Mouse (Mus musculus): ENCODE measurements around the gene Gm2696. TPM values are rescaled to one million over a fixed set of nuclear protein-coding genes. Genes with fewer than 3 reads are reported as not detected.
"Not testable (repeated sequence)": the region's sequence is repeated elsewhere in the genome, so short reads cannot be mapped to it uniquely, and the experiment has no call there.

Gene Gm2696
- not detected in 2 replicates for polyA plus RNA-seq (2012)

DNA sequence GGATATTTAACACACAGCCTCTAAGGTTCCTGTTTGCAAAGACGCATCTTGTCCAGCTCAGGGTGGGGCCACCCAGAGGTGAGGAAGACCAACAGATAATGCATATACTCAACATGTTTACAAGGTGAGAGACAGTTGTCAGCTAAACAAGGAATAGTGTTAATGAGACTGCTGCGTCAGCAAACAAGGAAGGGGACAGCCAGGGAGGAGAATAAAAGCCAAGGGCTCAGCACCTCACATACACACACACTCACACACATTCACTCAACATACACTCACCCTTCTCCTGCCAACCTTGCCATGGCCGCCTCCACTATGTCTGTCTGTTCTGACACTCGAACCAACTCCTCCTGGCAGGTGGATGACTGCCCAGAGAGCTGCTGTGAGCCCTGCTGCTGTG is at the start of gene Gm2696:
Gene Gm2696, plus strand, starts transcription at position 301 of the 400 bp plus-strand sequence.
- no peak for TF ChIP-seq GATA1 (IDR thresholded peaks at IDR 0.05; ENCODE audit: low read length)

DNA sequence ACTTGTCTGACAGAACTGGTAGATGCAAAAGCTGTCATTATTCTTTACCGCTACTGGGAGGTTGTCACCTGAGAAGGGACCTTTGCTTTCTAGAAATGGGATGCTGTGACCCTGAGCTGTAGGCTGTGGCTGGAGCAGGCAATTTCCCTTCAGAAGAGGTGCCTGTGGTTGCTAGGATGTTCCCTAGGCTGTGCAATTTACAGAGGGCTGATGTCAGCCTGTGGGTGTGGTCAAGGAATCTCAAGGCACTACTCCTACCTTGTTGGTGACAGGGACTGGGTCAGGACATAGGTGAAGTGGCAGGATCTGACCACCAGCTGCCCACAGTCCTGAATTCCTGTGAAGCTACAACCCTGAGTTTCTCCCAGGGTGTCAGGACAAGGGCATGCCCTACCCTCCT is 44.8 kb upstream of the Gm2696 start:
- TF ChIP-seq GATA1 (IDR thresholded peaks at IDR 0.05; ENCODE audit: low read length): no peak

DNA sequence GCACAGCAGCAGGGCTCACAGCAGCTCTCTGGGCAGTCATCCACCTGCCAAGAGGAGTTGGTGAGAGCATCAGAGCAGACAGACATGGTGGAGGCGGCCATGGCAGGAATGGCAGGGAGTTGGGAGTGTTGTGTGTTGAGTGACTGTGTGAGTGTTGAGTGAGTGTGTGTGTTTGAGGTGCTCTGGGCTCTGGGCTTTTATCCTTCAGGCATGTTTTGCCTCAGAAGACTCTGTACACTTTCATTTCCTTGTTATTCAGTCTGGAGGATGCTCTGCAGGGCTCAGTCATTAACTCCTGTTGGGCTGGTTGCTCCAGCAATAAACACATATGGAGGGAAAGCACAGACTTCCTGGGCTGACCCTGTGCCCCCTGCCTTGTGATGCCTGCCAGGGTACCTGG is 43.3 kb upstream of the Gm2696 start, which contains the start of gene Gm3238:
Gene Gm3238, minus strand, starts transcription at position 101 of the 400 bp plus-strand sequence.
- not testable (repeated sequence) for TF ChIP-seq GATA1 (IDR thresholded peaks at IDR 0.05; ENCODE audit: low read length)

DNA sequence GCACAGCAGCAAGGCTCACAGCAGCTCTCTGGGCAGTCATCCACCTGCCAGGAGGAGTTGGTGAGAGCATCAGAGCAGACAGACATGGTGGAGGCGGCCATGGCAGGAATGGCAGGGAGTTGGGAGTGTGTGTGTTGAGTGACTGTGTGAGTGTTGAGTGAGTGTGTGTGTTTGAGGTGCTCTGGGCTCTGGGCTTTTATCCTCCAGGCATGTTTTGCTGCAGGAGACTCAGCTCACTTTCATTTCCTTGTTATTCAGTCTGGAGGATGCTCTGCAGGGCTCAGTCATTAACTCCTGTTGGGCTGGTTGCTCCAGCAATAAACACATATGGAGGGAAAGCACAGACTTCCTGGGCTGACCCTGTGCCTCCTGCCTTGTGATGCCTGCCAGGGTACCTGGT is 37.6 kb upstream of the Gm2696 start, which contains the start of gene Gm7138:
Gene Gm7138, minus strand, starts transcription at position 101 of the 400 bp plus-strand sequence.
- TF ChIP-seq GATA1 (IDR thresholded peaks at IDR 0.05; ENCODE audit: low read length): not testable (repeated sequence)

DNA sequence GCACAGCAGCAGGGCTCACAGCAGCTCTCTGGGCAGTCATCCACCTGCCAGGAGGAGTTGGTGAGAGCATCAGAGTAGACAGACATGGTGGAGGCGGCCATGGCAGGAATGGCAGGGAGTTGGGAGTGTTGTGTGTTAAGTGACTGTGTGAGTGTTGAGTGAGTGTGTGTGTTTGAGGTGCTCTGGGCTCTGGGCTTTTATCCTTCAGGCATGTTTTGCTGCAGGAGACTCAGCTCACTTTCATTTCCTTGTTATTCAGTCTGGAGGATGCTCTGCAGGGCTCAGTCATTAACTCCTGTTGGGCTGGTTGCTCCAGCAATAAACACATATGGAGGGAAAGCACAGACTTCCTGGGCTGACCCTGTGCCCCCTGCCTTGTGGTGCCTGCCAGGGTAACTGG is 32.0 kb upstream of the Gm2696 start, which contains the start of gene Gm3250:
Gene Gm3250, minus strand, starts transcription at position 101 of the 400 bp plus-strand sequence.
- not testable (repeated sequence) for TF ChIP-seq GATA1 (IDR thresholded peaks at IDR 0.05; ENCODE audit: low read length)

DNA sequence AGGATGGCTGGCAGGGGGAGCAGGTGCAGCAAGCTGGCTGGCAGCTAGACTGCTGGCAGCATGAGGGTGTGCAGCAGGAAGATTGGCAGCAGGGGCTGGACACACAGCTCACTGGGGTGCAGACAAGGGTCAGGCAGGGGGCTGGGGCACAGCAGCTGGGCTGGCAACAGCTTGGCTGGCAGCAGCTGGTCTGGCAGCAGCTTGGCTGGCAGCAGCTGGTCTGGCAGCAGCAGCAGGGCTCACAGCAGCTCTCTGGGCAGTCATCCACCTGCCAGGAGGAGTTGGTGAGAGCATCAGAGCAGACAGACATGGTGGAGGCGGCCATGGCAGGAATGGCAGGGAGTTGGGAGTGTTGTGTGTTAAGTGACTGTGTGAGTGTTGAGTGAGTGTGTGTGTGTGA is 26.6 kb upstream of the Gm2696 start, which contains the start of gene Gm7137:
Gene Gm7137, minus strand, starts transcription at position 325 of the 400 bp plus-strand sequence.
- not testable (repeated sequence) for TF ChIP-seq GATA1 (IDR thresholded peaks at IDR 0.05; ENCODE audit: low read length)

DNA sequence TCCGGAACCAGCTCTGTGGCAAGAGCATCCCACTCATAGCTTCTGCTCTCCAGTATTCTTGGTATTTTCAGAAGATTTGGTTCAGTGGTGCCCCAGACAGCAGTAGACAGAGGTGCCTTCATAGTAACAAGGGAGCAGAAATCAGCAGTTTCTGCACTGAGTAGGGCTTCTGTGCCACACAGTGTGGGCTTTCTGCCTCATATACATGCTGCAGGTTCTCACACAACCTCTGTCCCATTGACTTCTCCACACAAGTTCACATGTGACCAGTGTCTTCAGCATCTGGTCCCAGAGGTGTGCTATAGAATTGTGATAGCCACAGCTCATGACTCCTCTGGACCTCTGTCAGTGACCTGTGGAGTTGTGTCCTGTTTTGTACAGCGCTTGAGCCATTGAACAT is 25.9 kb upstream of the Gm2696 start:
- TF ChIP-seq GATA1 (IDR thresholded peaks at IDR 0.05; ENCODE audit: low read length): no peak

DNA sequence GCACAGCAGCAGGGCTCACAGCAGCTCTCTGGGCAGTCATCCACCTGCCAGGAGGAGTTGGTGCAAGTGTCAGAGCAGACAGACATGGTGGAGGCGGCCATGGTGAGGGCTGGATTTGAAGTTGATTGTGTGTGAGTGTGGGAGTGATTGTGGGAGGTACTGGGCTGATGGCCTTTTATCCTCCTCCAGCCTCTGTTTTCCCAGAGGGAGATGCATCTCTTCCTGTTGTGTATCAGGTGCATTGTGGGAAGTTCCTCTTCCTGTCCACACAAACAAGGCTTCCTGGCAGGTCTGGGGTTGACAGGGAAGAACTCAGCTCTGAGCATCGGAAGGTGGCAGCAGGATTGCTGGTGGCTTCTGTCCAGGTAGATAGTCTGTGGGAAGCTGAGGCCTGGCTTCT is 19.5 kb upstream of the Gm2696 start, which contains the start of gene Gm9639:
Gene Gm9639, minus strand, starts transcription at position 101 of the 400 bp plus-strand sequence.
- TF ChIP-seq GATA1 (IDR thresholded peaks at IDR 0.05; ENCODE audit: low read length): no peak

DNA sequence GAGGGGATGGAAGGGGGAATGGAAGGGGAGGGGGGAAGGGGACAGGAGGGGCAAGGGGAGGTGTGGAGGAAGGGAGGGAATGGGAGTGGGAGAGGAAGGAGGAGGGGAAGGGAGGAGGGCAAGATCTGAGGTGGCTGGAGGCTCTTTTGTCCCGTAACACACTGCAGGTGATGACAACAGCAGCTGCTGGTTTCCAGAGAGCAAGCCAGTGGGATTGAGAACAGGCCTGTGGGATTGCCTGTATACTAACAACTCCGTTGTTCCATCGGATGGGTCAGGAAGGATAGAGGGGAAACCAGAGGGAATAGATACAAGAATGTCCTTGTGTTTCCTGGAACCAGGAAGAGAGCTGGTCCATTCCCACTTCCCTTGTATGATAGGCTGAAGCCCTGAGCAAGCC is 16.8 kb upstream of the Gm2696 start:
- TF ChIP-seq GATA1 (IDR thresholded peaks at IDR 0.05; ENCODE audit: low read length): no peak

DNA sequence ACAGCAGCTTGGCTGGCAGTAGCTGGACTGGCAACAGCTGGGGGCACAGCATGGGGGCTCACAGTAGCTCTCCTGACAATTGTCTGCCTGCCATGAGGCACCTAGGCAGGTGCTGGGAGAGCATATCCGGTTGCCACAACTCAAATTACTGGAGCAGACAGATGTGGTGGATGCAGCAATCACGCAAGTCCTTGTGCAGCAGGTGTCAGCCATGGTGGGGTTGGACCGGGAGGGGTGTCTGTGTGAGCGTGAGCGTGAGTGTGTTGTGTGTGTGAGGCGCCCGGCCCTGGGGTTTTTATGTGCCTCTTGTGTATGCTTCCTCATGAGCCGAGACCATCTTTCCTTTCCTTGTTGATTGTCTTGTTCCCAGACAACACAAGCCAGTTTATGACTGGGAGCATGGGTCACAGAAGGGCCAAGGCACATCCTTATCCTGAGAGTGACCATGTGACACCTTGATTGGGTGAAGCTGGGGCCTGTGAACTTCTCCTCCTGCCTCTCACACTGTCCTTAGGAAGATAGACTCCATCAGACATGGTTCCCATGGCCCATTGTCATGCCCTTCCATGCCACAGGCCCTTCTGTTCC is 15.5 kb upstream of the Gm2696 start, which contains the start of gene Gm19668:
Gene Gm19668, minus strand, starts transcription at position 213 of the 588 bp plus-strand sequence.
- no peak for TF ChIP-seq GATA1 (IDR thresholded peaks at IDR 0.05; ENCODE audit: low read length)

DNA sequence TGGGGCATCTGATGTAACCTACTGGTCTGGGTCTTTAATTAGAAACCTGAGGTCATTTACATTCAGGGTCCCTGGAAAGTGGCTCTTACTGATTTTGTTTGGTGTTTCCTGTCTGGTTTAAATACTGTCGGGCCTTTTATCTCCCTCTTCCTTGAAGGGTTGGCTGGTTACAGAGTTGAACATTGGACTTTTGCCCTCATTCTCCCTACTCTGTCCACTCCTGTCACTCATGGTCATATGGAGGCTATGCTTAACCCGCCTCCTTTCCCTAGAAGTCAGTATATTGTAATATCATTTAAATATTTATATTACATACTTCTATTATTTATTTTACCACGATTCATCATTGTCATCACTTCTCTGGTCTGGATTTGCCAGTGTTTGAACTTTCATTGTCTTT is 10.4 kb upstream of the Gm2696 start:
- TF ChIP-seq GATA1 (IDR thresholded peaks at IDR 0.05; ENCODE audit: low read length): no peak

DNA sequence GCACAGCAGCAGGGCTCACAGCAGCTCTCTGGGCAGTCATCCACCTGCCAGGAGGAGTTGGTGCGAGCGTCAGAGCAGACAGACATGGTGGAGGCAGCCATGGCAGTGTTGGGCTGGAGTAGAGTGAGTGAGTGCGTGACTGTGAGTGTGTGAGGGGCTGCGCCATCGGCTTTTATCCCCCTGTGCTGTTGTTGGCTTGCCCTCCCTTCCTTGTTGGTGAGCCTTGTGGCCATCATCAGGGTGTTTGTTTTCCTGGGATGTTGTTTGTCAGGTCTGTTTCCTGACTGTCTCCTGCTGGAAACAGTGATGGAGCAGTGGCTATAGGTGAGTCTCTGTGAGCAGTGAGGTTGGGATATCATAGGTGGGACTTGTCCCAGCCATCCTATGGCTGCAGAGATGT is 2.7 kb upstream of the Gm2696 start, which contains the start of gene Gm9507:
Gene Gm9507, minus strand, starts transcription at position 101 of the 400 bp plus-strand sequence.
- no peak for TF ChIP-seq GATA1 (IDR thresholded peaks at IDR 0.05; ENCODE audit: low read length)

DNA sequence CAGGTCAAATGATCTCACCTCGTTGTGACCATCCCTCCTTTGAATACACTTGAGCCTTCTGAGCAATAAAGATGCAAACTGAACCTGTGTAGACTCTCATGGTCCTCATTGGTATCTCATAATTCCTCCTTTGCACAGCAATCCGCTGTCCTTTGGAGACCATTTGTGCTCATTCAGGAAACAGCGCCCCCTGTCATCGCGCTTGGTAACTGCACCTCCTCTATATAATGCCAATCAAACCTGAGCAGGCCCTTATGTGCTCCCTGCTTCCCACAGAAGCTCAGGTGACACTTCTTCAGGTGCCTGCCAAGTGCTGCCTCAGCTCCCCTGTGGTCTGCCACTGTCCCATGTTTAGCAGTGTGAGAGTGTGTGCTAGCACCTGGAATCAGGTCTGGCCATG is 1.0 kb downstream of the Gm2696 start:
- no peak for TF ChIP-seq GATA1 (IDR thresholded peaks at IDR 0.05; ENCODE audit: low read length)

DNA sequence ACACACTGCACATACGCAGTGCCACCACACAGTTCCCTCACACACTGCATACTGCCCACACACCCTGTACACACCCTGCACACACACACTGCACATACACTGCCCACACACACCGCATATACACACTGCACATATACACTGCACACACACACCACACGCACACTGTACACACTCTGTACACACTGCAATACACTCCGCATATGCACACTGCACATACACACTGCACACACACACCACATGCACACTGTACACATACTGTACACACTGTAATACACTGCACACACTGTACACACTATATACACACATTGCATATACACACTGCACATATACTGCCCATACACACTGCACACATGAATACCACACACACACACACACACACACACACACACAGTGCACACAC is 4.0 kb downstream of the Gm2696 start:
- TF ChIP-seq GATA1 (IDR thresholded peaks at IDR 0.05; ENCODE audit: low read length): no peak

DNA sequence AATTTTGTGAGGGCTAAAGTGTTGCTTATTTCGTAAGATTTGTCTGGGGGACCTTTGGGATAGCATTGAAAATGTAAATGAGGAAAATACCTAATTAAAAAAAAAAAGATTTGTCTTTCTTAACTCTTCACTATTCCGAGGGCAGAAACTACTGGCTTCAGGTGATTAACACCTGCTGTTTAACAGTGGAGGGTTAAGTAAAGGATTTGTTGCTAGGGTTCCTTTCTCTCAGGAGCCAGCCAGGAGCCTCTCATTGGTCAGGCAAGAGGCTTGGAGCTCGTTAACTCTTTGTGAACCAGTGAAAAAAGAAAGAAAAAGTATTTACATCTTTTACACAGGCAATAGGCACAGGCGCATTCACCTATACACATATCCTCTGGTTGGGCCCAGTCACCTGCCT is 4.7 kb downstream of the Gm2696 start:
- no peak for TF ChIP-seq GATA1 (IDR thresholded peaks at IDR 0.05; ENCODE audit: low read length)

DNA sequence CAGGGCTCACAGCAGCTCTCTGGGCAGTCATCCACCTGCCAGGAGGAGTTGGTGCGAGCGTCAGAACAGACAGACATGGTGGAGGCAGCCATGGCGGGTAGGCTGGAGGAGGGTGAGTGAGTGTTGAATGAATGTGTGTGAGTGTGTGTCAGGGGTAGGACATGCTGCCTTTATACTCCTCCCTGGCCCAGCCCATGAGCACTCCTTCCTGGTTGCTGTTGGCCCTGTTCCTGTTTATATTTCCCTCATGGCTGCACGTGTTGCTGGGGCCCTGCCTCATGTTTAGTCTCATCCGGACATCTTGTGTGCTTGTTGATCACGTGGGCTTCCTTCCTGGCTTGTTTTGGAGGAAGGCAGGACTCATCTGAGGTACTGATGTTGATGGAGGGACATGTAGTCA is 12.5 kb downstream of the Gm2696 start, which contains the start of gene Krtap10-4:
Gene Krtap10-4, minus strand, starts transcription at position 145 of the 400 bp plus-strand sequence.
- no peak for TF ChIP-seq GATA1 (IDR thresholded peaks at IDR 0.05; ENCODE audit: low read length)

DNA sequence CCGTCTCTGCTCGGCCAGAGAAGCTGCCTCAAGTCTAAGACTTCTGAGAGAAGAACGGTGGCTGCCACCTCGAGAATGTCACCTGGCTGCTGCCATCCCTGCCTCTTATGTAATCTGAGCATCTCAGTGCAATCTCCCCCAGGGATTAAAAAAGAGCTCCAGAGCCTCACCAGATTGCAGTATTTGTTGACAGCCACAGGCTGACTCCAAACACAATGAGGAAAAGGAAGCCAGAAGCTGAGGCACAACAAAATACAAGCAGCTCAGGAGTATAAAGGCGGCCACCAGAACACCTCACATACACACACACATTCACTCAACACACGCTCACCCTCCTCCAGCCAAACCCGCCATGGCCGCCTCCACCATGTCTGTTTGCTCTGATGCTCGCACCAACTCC is 21.2 kb downstream of the Gm2696 start, which contains the start of gene Krtap10-10:
Gene Krtap10-10, plus strand, starts transcription at position 301 of the 400 bp plus-strand sequence.
- TF ChIP-seq GATA1 (IDR thresholded peaks at IDR 0.05; ENCODE audit: low read length): no peak
